Mouse (Mus musculus) MEL-GATA-1-ER (cell line): ENCODE results near the gene Obsl1.

ENCODE experiments used
- DNase-seq: peaks from one replicate; pipeline ENCODE4 v3.0.0-alpha.2; 2012; ENCODE audit warnings: low read depth; ENCODE audit errors: extremely low read depth

The Obsl1 gene

GRCm38 (mm10) chr1:75518427-75518826, 12.2 kb upstream of the Obsl1 start:
- no peak for DNase-seq

GRCm38 (mm10) chr1:75517984-75518383, 11.7 kb upstream of the Obsl1 start:
- no peak for DNase-seq

- no peak for DNase-seq
Observed at GRCm38 (mm10) chr1:75516703-75517380, 10.6 kb upstream of the Obsl1 start.

GRCm38 (mm10) chr1:75512550-75512949, 6.3 kb upstream of the Obsl1 start:
- DNase-seq = no peak

GRCm38 (mm10) chr1:75511437-75512210, 5.4 kb upstream of the Obsl1 start:
- no peak for DNase-seq

GRCm38 (mm10) chr1:75510154-75510553, 3.9 kb upstream of the Obsl1 start:
- no peak for DNase-seq

GRCm38 (mm10) chr1:75509586-75509985, 3.3 kb upstream of the Obsl1 start:
- no peak for DNase-seq

GRCm38 (mm10) chr1:75507006-75507405, 754 bp upstream of the Obsl1 start, which contains the start of gene Inha:
TSS of gene Inha (plus strand) at chr1:75507077.
- DNase-seq = no peak

GRCm38 (mm10) chr1:75505159-75505955, 895 bp downstream of the Obsl1 start:
- no peak for DNase-seq

- DNase-seq = no peak
Observed at GRCm38 (mm10) chr1:75504256-75505045, 1.8 kb downstream of the Obsl1 start.

GRCm38 (mm10) chr1:75503651-75503980, 2.6 kb downstream of the Obsl1 start:
- DNase-seq = no peak

GRCm38 (mm10) chr1:75502945-75503650, 3.2 kb downstream of the Obsl1 start:
- no peak for DNase-seq

- no peak for DNase-seq
Observed at GRCm38 (mm10) chr1:75501905-75502304, 4.3 kb downstream of the Obsl1 start.

GRCm38 (mm10) chr1:75499441-75499840, 6.8 kb downstream of the Obsl1 start:
- no peak for DNase-seq

GRCm38 (mm10) chr1:75498897-75499296, 7.4 kb downstream of the Obsl1 start:
- no peak for DNase-seq

GRCm38 (mm10) chr1:75494878-75495548, 11.2 kb downstream of the Obsl1 start:
- DNase-seq = no peak

- DNase-seq = no peak
Observed at GRCm38 (mm10) chr1:75492579-75493170, 13.6 kb downstream of the Obsl1 start.

- no peak for DNase-seq
Observed at GRCm38 (mm10) chr1:75490785-75491551, 15.3 kb downstream of the Obsl1 start.
